Mouse (Mus musculus): ENCODE measurements at regions not wholly inside any gene's neighbourhood (a gene's known extent, or its start where the extent isn't known, plus 50 kb on each side); places are given as distances from the start of the nearest gene placed in this dataset.
"Not testable (repeated sequence)": the region's sequence is repeated elsewhere in the genome, so short reads cannot be mapped to it uniquely, and the experiment has no call there.

GRCm38 (mm10) chr7:63998995-63999960 is 60.6 kb upstream of the Klf13 start:
- Histone ChIP-seq H3K36me3 (ENCODE audit: control insufficient read depth, insufficient read depth, low read length) (no peaks in the 10 kb centered on the region), H3K9me3 (ENCODE audit: control insufficient read depth, low read length) (no peaks in the 10 kb centered on the region), H3K4me1 (ENCODE audit: control insufficient read depth, insufficient read depth, low read length) (no peaks in the 10 kb centered on the region), H3K4me3 (replicated peaks; ENCODE audit: low read length) (no peak overlapping the region), H3K27ac (replicated peaks; ENCODE audit: low read depth, low read length) (no peak overlapping the region), H3K27me3 (ENCODE audit: control insufficient read depth, insufficient read depth, low read length) (no peaks in the 10 kb centered on the region), H3K4me2 (replicated peaks; ENCODE audit: low read depth, low read length, severe bottlenecking) (no peak overlapping the region), H3K9ac (ENCODE audit: low read depth, low read length, severe bottlenecking) (no peak overlapping the region)
- no peak for TF ChIP-seq POLR2A (IDR thresholded peaks at IDR 0.05; ENCODE audit: borderline replicate concordance, extremely low read depth, insufficient read depth, insufficient read length)
- ATAC-seq (ENCODE audit: low FRiP score, low read depth), result no peak
- 59% methylated on average over 6 of the region's 6 CpGs for WGBS
- no peak for DNase-seq (ENCODE audit: low spot score)

- no peak for TF ChIP-seq POLR2A (IDR thresholded peaks at IDR 0.05; ENCODE audit: borderline replicate concordance, extremely low read depth, insufficient read depth, insufficient read length)
- H3K36me3 ChIP-seq (ENCODE audit: control insufficient read depth, insufficient read depth, low read length), result no peaks in the 10 kb centered on the region
- no peak for DNase-seq (ENCODE audit: low spot score)
- H3K4me2 ChIP-seq (replicated peaks; ENCODE audit: low read depth, low read length, severe bottlenecking), result no peak overlapping the region
- 77% methylated on average over 3 of the region's 3 CpGs for WGBS
- H3K9ac ChIP-seq (ENCODE audit: low read depth, low read length, severe bottlenecking), result no peak overlapping the region
- H3K4me1 ChIP-seq (ENCODE audit: control insufficient read depth, insufficient read depth, low read length), result no peaks in the 10 kb centered on the region
- H3K9me3 ChIP-seq (ENCODE audit: control insufficient read depth, low read length), result no peaks in the 10 kb centered on the region
- no peak overlapping the region for H3K4me3 ChIP-seq (replicated peaks; ENCODE audit: low read length)
- no peak for ATAC-seq (ENCODE audit: low FRiP score, low read depth)
- H3K27me3 ChIP-seq (ENCODE audit: control insufficient read depth, insufficient read depth, low read length), result no peaks in the 10 kb centered on the region
- H3K27ac ChIP-seq (replicated peaks; ENCODE audit: low read depth, low read length), result no peak overlapping the region
Measured at GRCm38 (mm10) chr7:63997997-63998396, 59.3 kb upstream of the Klf13 start.

- DNase-seq (ENCODE audit: low spot score), result no peak
- TF ChIP-seq POLR2A (IDR thresholded peaks at IDR 0.05; ENCODE audit: borderline replicate concordance, extremely low read depth, insufficient read depth, insufficient read length), result no peak
- 83% methylated on average over 6 of the region's 6 CpGs for WGBS
- no peak overlapping the region for H3K27ac ChIP-seq (replicated peaks; ENCODE audit: low read depth, low read length)
- no peaks in the 10 kb centered on the region for H3K9me3 ChIP-seq (ENCODE audit: control insufficient read depth, low read length)
- no peaks in the 10 kb centered on the region for H3K27me3 ChIP-seq (ENCODE audit: control insufficient read depth, insufficient read depth, low read length)
- no peak overlapping the region for H3K4me2 ChIP-seq (replicated peaks; ENCODE audit: low read depth, low read length, severe bottlenecking)
- no peak overlapping the region for H3K9ac ChIP-seq (ENCODE audit: low read depth, low read length, severe bottlenecking)
- H3K4me1 ChIP-seq (ENCODE audit: control insufficient read depth, insufficient read depth, low read length), result no peaks in the 10 kb centered on the region
- no peak overlapping the region for H3K4me3 ChIP-seq (replicated peaks; ENCODE audit: low read length)
- no peak for ATAC-seq (ENCODE audit: low FRiP score, low read depth)
- H3K36me3 ChIP-seq (ENCODE audit: control insufficient read depth, insufficient read depth, low read length), result no peaks in the 10 kb centered on the region
Measured at GRCm38 (mm10) chr7:63996581-63997098, 57.9 kb upstream of the Klf13 start.

- H3K9me3 ChIP-seq (ENCODE audit: control insufficient read depth, low read length), result no peaks in the 10 kb centered on the region
- H3K4me2 ChIP-seq (replicated peaks; ENCODE audit: low read depth, low read length, severe bottlenecking), result no peak overlapping the region
- no peak overlapping the region for H3K4me3 ChIP-seq (replicated peaks; ENCODE audit: low read length)
- no peaks in the 10 kb centered on the region for H3K27me3 ChIP-seq (ENCODE audit: control insufficient read depth, insufficient read depth, low read length)
- no peaks in the 10 kb centered on the region for H3K36me3 ChIP-seq (ENCODE audit: control insufficient read depth, insufficient read depth, low read length)
- 81% methylated on average over 3 of the region's 3 CpGs for WGBS
- H3K27ac ChIP-seq (replicated peaks; ENCODE audit: low read depth, low read length), result no peak overlapping the region
- H3K9ac ChIP-seq (ENCODE audit: low read depth, low read length, severe bottlenecking), result no peak overlapping the region
- ATAC-seq (ENCODE audit: low FRiP score, low read depth) (no peak), DNase-seq (ENCODE audit: low spot score) (no peak)
- no peak for TF ChIP-seq POLR2A (IDR thresholded peaks at IDR 0.05; ENCODE audit: borderline replicate concordance, extremely low read depth, insufficient read depth, insufficient read length)
- no peaks in the 10 kb centered on the region for H3K4me1 ChIP-seq (ENCODE audit: control insufficient read depth, insufficient read depth, low read length)
Measured at GRCm38 (mm10) chr7:63995255-63995980, 56.7 kb upstream of the Klf13 start.

- not testable (repeated sequence) for H3K4me1 ChIP-seq (ENCODE audit: control insufficient read depth, insufficient read depth, low read length); ATAC-seq (ENCODE audit: low FRiP score, low read depth)
- 80% methylated on average over 3 of the region's 3 CpGs for WGBS
Measured at GRCm38 (mm10) chr7:63994769-63995168, 56.1 kb upstream of the Klf13 start.

More at GRCm38 (mm10) chr7:63994769-63995168, 56.1 kb upstream of the Klf13 start:
- H3K27me3 ChIP-seq (ENCODE audit: control insufficient read depth, insufficient read depth, low read length); H3K9me3 ChIP-seq (ENCODE audit: control insufficient read depth, low read length); H3K9ac ChIP-seq (ENCODE audit: low read depth, low read length, severe bottlenecking); H3K36me3 ChIP-seq (ENCODE audit: control insufficient read depth, insufficient read depth, low read length); H3K4me2 ChIP-seq (replicated peaks; ENCODE audit: low read depth, low read length, severe bottlenecking); H3K27ac ChIP-seq (replicated peaks; ENCODE audit: low read depth, low read length); H3K4me3 ChIP-seq (replicated peaks; ENCODE audit: low read length); DNase-seq (ENCODE audit: low spot score): not testable (repeated sequence)
